Mouse (Mus musculus) embryonic fibroblast, embryonic 13.5 days (primary cell): Measurements from ENCODE around the gene Srrd. TPM values are rescaled to one million over a fixed set of nuclear protein-coding genes. Genes with fewer than 3 reads are reported as not detected.

Experiments
- H3K27ac ChIP-seq: 2 replicates; pipeline ENCODE4 v1.5.1; 2012; ENCODE audit warnings: low read length, control low read depth, inconsistent platforms; ENCODE audit not compliant: insufficient read depth
- H3K4me1 ChIP-seq: 2 replicates; pipeline ENCODE4 v1.6.1; 2011; ENCODE audit warnings: low read length; ENCODE audit not compliant: control insufficient read depth, insufficient read depth
- H3K4me3 ChIP-seq: 2 replicates; pipeline ENCODE4 v1.5.1; 2011; ENCODE audit warnings: mild to moderate bottlenecking, control low read depth, low read length; ENCODE audit not compliant: insufficient read depth
- CTCF ChIP-seq: IDR thresholded peaks from 2 replicates; pipeline ENCODE4 v1.5.1; 2011; ENCODE audit warnings: mild to moderate bottlenecking, control low read depth, low read length, moderate library complexity, borderline replicate concordance; ENCODE audit not compliant: insufficient read depth
- POLR2A ChIP-seq: IDR thresholded peaks from 2 replicates; pipeline ENCODE4 v1.6.1; 2011; ENCODE audit warnings: low read depth, mild to moderate bottlenecking, control low read depth, low read length, moderate library complexity
- polyA plus RNA-seq: library from polyadenylated mRNA; stranded (reverse); fragments of >200 nt; gene quantifications from 2 replicates; pipeline ENCODE4 v1.2.4, GENCODE M21; 2011; ENCODE audit warnings: low read depth; ENCODE audit not compliant: missing spikeins, insufficient read length

Srrd gene
- polyA plus RNA-seq, result 19.2 and 24.2 TPM in 2 replicates

- H3K4me3 ChIP-seq, result peak within 1 kb of the TSS; percentile 98
- no peak within 1 kb of the TSS for H3K27ac ChIP-seq
- TF ChIP-seq CTCF (no peak), POLR2A (peak; percentile 59)
- no peaks in the 10 kb centered on the region for H3K4me1 ChIP-seq
Observed at GRCm38 (mm10) chr5:112342463-112343204, at the start of gene Srrd, which contains the start of gene Hps4. Srrd (minus strand) TSS chr5:112343040. Hps4 (plus strand) TSS chr5:112343083.

GRCm38 (mm10) chr5:112391676-112392323, 49.0 kb upstream of the Srrd start:
- no peak overlapping the region for H3K4me3 ChIP-seq
- TF ChIP-seq POLR2A (no peak), CTCF (no peak)
- no peaks in the 10 kb centered on the region for H3K4me1 ChIP-seq
- no peak overlapping the region for H3K27ac ChIP-seq

DNA sequence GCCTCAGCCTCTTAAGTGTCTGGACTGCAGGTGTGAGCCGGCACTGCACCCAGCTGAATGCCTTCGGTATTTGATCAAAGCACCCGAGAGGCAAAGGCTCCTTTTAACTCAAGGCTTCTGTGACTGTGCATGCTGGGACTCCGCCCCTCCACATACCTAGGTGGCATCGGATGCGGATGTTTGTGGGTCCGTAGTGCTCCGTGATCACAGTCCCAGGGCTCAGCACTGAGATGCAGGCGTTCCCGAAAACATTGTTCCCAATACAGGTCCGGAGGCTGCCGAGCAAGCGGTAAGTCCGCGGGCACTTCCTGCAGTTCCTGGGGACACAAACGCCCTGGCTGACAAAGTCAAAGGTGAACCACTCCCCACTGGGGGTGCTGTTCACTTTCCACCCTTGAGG, 48.2 kb upstream of the Srrd start:
- TF ChIP-seq POLR2A (no peak), CTCF (no peak)

DNA sequence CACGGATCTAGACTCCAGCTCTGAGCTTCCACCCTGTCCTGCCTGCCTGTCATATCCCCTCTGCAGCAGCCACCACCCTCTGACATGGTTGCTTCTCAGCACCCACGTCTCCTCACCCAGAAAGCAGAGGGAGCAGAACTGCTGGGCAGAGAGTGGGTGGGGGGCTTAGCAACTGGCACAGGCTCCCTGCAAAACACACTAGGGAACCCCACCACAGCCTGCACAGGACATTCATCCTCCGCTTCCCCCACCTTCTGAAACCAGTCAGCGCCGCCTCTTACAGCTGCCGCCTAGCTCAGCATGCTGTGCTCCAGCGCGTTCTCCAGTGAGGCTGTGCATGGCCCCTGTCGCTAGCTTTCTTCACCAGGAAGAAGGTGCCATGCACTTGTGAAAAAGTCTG, 46.5 kb upstream of the Srrd start:
- no peak overlapping the region for H3K27ac ChIP-seq
- TF ChIP-seq POLR2A (no peak), CTCF (no peak)
- H3K4me1 ChIP-seq, result no peaks in the 10 kb centered on the region
- H3K4me3 ChIP-seq, result no peak overlapping the region

More for the DNA sequence above, 48.2 kb upstream of the Srrd start:
- no peaks in the 10 kb centered on the region for H3K4me1 ChIP-seq
- no peak overlapping the region for H3K27ac ChIP-seq
- H3K4me3 ChIP-seq, result no peak overlapping the region

- H3K4me1 ChIP-seq, result no peaks in the 10 kb centered on the region
- H3K4me3 ChIP-seq, result no peak overlapping the region
- no peak overlapping the region for H3K27ac ChIP-seq
- TF ChIP-seq POLR2A (no peak), CTCF (no peak)
Observed at GRCm38 (mm10) chr5:112385973-112386372, 43.1 kb upstream of the Srrd start.

DNA sequence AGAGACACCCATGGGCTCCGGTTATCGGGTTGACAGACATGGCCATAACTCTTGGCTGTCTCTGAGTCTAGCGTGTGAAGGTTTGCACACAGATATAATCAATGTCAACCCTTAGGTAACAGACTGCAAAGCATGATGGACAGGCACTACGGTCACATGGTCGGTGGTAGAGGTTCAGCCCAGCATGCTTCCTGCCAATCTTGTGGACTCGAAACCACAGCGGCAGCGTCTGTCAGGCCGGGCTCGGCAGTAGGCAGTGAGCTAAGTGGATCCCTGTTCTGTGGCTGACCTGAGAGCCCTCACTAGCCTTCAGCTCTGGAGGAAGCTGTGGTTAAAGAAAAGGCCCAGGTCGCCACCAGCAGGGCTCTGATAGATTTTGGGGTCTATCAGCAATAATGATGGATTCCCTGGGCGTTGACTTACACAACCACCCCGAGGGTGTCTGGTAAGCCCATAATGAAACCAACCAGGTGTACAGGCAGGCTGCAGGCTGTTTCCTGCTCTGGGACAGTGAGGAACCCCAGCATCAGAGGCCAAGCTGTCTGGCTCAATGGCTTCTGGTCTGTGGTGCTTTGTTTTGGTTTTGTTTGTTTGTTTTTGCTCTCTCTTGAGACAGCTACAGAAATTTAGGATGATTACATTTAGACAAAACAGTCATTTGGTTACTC, 42.1 kb upstream of the Srrd start:
- Histone ChIP-seq H3K27ac (no peak overlapping the region), H3K4me3 (no peak overlapping the region), H3K4me1 (no peaks in the 10 kb centered on the region)
- no peak for TF ChIP-seq CTCF
- TF ChIP-seq POLR2A, result no peak

DNA sequence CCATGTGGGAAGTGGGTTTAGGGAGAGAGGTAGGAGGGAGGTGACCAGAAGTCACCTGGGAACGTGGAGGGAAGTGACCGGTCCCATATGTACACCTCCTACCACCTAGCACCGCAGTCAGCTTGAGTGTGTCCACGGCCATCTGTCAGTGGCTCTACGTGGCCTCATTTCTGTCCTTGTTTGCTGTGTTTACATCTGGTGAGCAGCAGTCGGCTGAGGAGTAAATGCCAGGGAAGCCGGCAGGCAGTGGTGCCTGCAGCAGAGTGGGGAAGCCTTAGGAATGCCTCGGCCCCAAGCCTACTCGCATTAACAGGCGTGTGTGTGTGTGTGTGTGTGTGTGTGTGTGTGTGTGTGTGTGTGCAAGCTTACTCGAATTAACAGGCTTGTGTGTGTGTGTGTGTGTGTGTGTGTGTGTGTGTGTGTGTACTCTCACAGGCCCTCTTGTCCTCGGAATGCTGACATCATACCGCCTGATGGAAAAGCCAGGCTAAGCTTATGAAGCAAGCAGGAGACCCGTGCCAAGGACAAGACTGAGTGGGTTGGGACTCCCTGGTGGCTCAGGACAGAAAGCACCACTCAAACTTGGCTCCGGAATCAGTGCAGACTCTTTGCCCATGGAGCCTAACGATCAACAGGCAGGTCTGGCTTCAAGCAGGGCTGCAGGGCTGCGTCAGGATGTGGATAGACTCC, 39.9 kb upstream of the Srrd start:
- Histone ChIP-seq H3K27ac (no peak overlapping the region), H3K4me3 (no peak overlapping the region), H3K4me1 (no peaks in the 10 kb centered on the region)
- TF ChIP-seq POLR2A (no peak), CTCF (no peak)

DNA sequence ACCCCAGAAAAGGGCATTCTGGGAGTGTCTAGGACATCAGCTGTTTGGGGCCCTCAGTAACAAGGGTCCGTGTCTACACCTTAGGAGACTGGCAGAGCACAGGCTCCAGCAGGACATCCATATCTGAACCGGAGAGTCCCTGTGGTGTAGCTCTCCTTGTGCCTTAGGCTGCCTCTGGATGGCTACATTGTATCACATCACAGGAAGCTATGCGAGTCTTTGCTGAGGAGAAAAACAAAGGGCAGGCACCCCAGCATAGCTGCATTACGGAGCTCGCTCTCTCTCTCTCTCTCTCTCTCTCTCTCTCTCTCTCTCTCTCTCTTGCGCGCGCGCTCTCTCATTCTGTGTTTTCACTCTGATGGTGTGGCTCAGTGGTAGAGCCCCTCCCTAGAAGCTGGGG, 39.2 kb upstream of the Srrd start:
- no peak overlapping the region for H3K4me3 ChIP-seq
- H3K27ac ChIP-seq, result no peak overlapping the region
- H3K4me1 ChIP-seq, result no peaks in the 10 kb centered on the region
- no peak for TF ChIP-seq CTCF
- no peak for TF ChIP-seq POLR2A

GRCm38 (mm10) chr5:112381154-112381553, 38.3 kb upstream of the Srrd start:
- no peaks in the 10 kb centered on the region for H3K4me1 ChIP-seq
- no peak overlapping the region for H3K4me3 ChIP-seq
- no peak overlapping the region for H3K27ac ChIP-seq
- no peak for TF ChIP-seq CTCF
- no peak for TF ChIP-seq POLR2A

GRCm38 (mm10) chr5:112378716-112379115, 35.9 kb upstream of the Srrd start:
- TF ChIP-seq CTCF (no peak), POLR2A (no peak)
- no peak overlapping the region for H3K27ac ChIP-seq
- H3K4me1 ChIP-seq, result no peaks in the 10 kb centered on the region
- H3K4me3 ChIP-seq, result no peak overlapping the region

- H3K4me3 ChIP-seq, result no peak overlapping the region
- TF ChIP-seq POLR2A, result no peak
- no peak for TF ChIP-seq CTCF
- H3K27ac ChIP-seq, result no peak overlapping the region
- no peaks in the 10 kb centered on the region for H3K4me1 ChIP-seq
Observed at GRCm38 (mm10) chr5:112377380-112377779, 34.5 kb upstream of the Srrd start.
